Mouse (Mus musculus) adrenal gland, postnatal 36 days (tissue): ENCODE measurements around the gene Gm14137. TPM values are rescaled to one million over a fixed set of nuclear protein-coding genes. Genes with fewer than 3 reads are reported as not detected.

Source experiments
- DNase-seq, 2 experiments: peaks; one replicate each; pipeline ENCODE4 v3.0.0; 2021; ENCODE audit warnings: mixed read lengths in 1 of 2
- long read RNA-seq, 2 experiments: library from polyadenylated mRNA; stranded (forward); transcript quantifications; one replicate each; pipeline ENCODE4 v2.0.0; 2021; ENCODE audit warnings: borderline sequencing depth in 2 of 2
- total RNA-seq, 2 experiments: library from RNA; stranded (reverse); gene quantifications; 2 replicates each; pipeline ENCODE4 v1.2.3; 2021

Gene Gm14137
- total RNA-seq = under 1 TPM; 0.13 TPM
- long read RNA-seq, experiment 1 = 0 reads
- long read RNA-seq, experiment 2 = 0 reads

DNA sequence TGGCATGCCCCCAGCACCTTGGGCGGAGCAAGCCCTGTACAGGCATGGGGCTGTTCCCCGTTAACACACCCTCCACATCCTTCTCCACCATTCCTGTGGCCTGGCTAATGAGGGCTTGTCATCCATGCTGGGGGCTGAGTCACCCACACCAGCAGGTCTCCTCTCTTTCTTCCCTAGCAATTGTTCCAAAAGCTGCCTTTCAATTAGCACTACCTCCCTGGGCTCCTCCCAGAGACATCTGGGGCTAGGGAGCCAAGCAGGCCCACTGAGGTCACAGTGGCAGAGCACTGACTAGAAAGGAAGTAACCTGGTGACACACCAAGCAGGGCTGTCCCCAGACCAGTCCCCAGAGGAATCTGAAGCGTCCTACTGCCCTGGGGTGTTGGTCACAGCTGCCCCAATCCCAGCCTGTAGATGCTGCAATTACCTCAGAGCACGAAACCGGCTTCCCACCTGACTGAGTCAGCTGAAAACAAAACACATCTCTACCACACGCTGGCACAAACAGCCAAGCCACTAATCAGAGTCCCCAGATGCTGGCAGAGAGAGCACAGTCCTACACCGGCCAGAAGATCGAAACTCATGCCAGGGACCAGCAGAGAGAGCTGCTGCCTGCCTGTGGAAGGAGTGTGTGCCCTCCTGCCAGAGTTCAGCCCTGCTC is at the start of gene Gm14137:
Gene Gm14137 (plus strand): TSS at position 519 of the 661 bp plus-strand sequence.
- peak in 1 of 2 experiments; percentile 46 for DNase-seq

DNA sequence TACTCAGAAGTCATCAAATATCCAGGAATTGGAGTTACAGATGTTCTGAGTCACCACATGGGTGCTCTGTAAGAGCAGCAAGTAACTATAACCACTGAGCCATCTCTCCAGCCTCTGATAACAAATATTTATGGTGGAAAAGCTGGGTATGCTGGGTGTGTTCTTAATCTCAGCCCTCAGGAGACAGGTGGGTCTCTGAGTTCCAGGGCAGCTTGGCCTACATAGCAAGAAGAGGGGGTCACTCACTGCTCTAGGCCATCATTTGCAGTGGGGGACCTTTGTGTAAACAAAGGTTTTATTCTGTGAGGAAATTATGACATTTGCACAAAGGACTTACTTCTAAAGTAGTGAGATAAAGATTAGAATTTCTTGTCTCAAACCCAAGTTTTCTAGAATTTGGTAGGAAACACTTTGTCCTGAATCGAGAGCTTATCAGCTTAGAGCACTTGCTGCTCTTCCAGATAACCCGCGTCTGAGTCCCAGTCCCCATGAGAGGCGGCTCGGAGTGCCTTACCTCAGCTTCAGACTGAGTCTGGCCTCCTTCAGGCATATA is 37.9 kb upstream of the Gm14137 start:
- DNase-seq = no peak

DNA sequence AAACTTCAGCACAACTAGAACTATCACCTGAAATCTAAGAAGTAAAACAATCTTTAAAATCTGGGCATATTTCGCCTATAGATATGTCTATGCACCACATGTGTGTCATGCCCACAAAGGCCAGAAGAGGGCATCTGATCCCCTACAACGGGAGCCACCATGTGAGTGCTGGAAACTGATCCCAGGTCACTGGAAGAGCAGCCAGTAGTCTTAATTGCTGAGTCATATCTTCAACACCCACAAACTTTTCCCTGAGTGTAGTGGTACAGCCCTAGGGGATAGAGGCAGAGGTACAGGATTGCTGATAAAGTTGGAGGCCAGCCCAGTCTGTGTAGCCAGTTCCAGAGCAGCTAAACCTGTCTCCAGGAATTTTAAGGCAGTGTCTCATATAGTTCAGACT is 29.1 kb upstream of the Gm14137 start:
- DNase-seq = no peak

DNA sequence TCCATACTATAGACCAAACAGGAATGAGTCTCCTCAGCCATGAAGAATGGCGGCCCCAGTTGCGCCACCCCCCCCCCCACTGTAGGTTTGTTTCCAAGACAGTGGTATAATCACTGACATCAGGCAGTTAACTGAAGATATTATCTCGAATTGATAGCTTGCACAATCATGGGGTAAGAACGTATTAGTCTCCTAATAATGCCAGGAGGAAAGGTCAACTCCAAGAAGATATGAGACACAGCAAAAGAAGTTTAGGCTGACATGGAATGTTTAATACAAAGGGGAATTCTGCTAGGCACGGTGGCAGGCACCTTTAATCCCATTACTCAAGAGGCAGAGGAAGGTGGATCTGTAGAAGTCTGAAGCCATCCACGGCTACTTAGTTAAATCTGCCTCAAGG is 27.9 kb upstream of the Gm14137 start:
- DNase-seq = no peak

DNA sequence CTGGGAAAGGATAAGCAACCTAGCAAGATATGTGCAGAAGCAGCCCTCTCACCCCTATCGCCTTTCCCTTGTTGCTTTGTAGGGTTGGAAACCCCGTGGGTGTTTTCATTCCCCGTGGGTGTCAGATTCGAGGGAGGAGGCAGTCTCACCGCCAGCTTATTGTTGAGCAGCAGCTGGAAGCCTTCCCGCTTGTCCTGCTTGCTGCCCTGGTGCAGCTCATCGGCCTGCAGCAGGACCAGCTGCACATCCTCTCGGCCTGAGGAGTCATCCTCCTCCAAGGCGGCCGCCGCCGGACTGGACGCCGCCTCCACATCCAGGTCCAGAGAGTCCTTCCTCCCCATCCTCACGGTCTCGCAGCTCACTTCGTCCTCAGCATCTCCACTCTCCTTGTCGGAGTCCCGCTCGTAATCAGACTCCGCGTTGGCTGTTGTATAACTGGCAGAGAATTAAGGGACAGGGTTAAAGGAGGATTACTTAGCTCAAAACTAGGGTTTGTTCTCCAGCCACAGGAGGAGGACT is 27.1 kb upstream of the Gm14137 start:
- DNase-seq = no peak

DNA sequence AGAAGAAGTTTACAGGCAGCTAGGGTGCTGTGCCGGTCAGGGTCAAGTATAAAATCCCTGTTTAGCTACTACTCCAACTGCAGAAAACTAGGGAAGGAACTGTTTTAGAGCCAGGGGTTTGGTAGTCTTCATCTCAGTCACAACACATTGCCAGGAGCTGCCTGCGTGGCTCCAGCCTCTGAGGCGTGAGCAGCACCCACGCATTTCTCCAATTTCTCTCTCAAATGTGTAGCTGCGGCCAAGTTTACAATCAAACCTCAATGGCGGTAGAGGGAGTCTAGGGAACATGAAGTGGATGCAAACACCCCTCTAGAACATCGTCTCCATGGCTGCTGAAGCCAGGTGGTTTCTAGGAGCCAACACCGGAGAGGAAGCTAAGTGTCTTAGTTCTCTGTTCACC is 26.5 kb upstream of the Gm14137 start:
- DNase-seq = no peak

DNA sequence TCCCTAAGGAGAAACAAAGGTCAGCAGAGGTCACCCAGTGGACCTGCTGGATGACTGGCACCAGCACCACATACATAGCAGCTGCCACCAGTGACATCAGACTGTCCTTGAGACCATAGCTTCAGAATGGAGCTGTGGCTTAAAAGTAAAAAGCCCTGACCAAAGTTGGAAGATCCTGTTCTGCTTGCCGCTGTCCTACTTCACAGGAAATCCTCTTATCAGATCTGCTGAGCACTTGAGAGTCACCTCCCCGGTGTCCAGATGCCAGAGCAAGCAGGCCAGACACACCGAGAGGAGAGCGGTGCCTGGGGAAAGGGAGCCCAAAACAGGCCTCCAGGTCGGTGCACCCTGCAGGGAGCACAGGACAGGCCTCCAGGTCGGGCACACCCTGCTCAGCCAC is 22.1 kb upstream of the Gm14137 start:
- no peak for DNase-seq

DNA sequence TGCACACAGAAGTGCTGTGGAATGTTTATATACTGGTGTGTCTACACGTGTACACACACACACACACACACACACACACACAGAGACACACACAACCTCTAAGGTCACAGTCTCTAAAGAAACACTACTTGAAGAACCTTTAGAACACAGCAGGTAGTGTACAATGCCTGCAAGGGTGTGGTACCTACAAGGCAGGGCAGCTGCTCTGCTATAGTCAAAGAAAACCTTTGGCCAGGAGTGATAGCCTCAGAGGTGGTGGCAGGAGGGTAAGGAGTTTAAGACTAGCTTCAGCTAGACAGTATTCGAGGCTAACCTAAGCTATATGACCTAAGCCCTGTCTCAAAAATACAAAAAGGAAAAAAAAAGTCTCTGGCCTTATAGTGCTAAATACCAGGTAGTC is 19.6 kb upstream of the Gm14137 start:
- no peak for DNase-seq

DNA sequence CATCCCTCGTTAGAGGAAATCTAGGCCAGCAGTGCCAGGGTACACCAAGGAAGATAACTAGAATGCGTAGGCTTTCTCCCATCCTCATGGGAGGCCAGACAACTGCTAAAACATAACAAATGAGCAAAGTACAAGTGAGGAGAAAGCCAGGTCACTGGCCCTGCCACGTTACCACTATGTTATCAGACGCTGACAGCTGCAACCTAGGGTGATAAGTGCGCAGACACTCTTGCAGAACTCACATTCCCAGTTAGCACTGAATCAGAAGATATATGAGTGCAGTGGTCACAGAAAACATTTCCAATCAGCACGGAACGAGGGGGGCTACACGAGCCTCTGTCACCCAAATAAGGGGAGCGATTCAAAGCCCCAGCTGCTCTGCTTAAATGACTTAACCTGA is 18.9 kb upstream of the Gm14137 start:
- no peak for DNase-seq

DNA sequence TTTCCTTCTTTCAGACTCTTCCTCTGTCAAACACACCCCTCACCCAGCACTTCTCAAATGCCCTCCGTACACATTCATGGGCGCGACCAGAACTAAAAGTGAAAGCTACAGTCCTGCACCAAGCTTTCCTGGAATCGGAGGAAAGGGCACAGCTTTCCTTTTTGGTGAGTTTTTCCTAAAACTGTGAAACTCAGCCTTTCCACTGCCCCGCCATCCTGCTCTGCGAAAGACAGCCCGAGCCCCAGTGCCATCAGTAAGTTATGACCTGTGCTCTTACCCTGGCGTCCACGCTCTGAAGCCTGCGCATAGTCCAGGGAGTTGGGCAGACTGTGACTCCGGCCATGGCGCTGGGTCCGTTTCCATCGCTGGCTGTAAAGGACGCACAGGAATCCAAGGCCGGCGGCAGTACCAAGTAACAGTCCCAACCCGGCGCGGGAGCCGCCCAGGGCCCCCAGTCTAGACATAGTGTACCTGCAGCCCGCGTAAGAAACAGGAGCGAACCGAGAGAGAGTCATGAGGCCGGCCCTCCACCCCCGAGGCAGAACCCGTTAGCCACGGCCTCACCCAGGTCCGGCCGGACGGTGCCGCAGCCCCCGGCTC is 18.1 kb upstream of the Gm14137 start:
- DNase-seq = peak; percentile 53 to 58

DNA sequence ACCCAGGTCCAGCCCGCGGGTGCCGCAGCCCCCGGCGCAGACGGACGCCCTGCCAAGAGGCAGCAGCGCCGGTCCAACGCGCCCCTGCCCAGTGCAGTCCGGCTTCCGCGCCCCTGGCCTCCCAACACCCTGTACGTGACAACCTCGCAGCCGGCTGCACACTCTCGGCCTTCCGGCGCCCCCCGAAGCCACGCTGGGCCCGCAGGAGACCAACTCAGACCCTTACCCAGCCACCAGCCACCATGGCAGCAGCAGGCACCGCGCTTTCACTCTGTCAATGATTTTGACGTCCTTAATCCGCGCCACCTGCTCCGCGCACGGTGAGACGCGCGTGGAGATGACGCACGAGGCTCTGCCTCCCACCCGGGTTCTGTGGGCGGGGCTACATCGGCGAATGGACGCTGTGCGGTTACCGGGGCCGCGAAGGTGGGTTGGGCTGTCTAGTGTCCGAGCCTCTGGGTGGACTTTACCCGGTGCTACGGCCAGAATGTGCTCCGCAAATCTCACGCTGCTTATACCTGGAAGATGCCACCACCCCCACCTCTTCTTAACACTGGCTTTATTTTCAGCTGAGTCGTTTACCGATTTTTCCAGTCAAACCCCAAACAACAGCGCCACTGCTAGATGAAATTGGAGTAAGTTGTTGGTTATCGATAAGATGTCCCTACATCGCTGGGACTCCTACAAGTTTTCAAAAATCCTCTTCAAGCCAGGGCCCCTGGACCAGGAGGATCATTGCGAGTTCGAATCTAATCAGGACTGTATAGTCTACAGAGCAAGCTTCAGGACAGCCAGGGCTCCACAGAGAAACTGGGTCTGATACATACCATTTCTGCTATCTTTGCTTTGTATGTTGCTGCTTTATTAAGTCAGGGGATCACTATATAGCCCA is 17.4 kb upstream of the Gm14137 start, which contains the start of gene Rmdn3:
Gene Rmdn3 (minus strand): TSS at position 354 of the 892 bp plus-strand sequence.
- DNase-seq = peak; percentile 96 to 97

DNA sequence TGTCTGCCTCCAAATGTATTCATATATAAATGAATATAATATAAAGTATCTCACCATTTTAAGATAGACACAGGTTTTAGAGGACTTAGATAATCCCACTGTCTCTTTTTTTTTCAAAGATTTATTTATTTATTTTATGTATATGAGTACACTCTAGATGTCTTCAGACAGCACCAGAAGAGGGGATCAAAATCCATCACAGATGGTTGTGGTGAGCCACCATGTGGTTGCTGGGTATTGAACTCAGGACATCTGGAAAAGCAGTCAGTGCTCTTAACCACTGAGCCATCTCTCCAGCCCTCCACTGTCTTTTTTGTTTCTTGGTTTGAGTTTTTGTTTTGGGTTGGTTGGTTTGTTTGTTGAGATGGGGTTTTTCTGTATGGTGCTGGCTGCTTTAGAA is 16.5 kb upstream of the Gm14137 start:
- no peak for DNase-seq

DNA sequence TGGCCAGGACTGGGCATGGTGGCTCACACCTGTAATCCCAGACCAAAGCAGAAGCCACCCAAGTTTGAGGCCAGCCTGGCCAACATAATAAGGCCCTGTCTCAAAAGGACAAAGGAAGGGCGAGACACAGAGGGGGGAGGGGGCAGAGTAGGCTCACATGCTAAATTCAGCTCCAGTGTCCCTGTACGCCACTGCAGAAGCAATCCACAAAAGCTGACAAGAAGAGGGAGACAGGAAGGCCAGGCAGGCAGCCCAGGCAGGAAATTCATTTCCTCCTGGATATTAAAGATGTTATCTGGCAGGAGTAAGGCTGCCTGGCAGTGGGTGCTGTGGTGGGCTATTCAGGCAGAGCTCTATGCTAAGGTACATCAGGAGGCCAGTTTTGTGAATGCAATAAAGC is 13.1 kb upstream of the Gm14137 start:
- peak; percentile 39 to 63 for DNase-seq

DNA sequence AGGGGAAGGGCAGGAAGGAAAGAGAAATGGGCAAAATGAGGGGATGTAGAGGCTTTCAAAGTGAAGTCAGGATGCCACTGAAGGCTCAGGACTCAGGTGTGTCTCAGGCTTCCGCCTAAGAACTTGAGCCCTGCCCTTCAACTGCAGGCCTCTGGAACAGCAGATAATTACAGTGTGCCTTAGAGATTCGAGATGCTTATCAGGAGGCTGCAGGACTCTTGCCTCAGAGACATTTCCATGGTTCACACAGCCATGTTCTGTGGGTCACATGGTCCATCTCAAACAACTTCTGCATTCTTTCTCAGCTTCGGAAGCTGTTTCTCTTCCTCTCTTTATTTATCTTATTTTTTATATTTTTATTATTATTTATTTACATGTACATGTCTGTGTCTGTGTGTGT is 11.2 kb upstream of the Gm14137 start:
- no peak for DNase-seq

DNA sequence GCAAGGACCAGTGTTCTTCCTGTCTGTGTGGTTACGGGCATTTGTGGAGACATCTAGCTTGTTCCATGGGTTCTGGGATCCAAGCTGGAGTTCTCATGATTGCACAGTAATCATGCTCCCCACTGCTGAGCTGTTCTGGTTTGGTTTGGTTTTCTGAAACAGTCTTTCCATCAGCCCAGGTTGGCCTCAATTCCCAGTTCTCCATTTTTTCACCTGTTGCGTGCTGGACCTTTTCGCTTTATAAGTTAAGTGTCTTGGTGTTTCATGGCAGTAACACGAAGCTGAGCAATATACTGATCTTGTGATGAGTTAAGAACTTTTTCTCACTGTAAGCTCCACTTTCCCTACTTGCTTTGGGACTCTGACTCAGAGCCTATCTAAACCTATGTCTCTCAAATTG is 10.3 kb upstream of the Gm14137 start:
- DNase-seq = no peak

DNA sequence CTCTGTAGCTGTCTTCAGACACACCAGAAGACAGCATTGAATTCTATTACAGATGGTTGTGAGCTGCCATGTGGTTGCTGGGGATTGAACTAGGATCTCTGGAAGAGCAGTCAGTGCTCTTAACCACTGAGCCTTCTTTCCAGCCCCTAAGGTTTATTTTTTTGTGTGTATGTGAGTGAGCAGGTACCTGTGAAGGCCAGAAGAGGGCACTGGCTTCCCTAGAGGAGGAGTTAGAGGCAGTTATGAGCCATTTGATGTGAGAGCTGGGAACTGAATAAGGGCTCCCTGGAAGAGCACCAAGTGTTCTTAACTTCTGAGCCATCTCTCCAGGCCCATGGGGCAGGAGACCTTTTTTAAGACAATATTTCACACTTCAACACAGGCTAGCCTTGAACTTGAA is 8.9 kb upstream of the Gm14137 start:
- DNase-seq = no peak

DNA sequence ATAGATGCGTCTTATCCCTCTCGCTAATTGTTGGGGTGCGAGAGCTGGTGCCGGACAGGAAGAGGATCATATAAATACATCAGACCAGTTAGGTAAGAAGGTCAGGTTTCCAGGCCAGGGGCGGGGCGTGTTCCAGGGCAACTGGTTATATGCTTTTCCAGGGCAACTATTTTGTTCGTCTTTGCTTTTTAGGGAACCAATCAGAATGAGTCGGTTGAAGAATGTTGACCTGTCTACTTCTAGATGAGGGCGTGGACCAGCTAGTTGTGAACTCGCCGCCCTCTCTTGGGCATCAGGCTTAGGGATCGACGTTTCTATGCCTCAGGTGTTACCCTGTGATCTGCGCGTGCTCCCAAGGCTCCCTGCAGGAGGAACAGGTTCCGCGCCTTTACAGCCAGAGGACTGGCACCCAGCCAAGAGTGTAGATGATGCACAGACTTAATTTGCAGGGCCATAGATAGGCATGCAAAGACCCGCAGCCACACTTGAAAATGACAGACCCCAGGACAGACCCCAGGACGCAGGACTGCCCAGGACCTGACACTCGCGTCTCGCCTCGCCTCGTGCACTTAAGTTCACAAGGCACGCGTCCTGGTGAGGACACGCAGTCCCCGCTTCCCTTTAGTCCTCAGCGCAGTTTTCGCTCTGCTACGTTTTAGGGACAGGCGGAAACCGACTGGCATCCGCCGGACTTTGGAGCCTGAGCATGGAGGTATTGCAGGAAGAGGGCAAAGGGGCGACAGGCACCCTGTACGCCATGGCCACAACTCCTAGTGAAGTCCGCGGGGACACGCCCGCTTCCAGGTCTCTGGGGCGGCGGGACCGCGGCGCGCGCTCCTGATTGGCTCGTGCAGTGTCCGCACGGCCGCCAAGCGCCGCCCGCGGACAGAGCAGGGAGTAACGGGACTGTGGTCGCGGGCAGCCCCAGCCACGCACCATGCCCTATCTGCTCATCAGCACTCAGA is 7.1 kb upstream of the Gm14137 start, which contains the start of gene Gchfr:
Gene Gchfr (plus strand): TSS at position 873 of the 965 bp plus-strand sequence.
- DNase-seq = peak; percentile 89

DNA sequence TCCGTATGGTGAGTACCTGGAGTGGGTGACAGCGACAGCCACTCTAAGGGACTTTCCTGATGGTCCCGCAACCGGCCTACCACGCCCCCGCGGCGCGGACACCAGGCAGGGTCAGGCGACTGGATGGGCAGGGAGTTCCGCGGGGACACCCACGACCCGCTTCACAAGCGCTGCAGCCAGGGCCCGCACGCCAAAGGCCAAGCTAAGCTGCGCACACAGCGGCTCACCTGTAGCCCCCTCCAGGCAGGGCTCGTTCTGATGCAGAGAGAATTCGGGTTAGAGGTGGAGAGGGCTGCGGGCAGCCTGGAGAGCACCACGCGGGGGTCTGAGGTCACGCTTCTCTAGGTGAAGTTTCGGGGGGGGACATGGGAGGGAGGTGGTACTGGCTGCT is 6.4 kb upstream of the Gm14137 start:
- DNase-seq = no peak

DNA sequence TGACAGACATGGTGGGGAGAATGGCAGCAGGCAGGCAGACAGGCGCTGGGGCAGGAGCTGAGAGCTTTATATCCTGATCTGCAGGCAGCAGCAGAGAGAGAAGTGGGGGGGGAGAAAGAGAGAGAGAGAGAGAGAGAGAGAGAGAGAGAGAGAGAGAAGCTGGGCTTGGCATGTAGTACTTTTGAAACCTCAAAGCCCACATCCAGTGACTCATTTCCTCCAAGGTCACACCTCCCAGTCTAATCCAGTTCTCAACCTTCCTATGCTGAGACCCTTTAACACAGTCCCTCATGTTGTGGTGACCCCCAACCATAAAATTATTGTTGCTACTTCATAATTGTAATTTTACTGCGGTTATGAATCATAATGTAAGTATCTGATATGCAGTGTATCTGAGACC is 4.0 kb upstream of the Gm14137 start:
- no peak for DNase-seq

DNA sequence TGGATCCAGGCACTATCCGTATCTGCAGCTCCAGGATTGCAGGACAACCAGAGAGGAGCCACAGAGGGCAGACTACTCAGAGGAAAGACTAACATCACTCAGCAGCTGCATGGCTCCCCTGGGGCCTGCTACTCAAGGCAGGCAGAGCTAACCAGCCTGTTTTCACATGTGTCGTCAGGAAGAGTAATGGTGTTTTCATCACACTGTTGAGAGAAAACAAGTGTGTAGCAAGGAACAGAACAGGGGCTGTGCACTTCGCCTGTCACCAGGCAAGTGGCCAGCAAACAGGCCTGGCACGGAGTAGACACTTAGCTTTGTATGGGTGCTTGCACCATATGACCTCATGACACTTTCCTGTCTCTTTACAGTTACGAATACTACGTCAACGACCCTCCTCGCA is 2.7 kb upstream of the Gm14137 start:
- no peak for DNase-seq

DNA sequence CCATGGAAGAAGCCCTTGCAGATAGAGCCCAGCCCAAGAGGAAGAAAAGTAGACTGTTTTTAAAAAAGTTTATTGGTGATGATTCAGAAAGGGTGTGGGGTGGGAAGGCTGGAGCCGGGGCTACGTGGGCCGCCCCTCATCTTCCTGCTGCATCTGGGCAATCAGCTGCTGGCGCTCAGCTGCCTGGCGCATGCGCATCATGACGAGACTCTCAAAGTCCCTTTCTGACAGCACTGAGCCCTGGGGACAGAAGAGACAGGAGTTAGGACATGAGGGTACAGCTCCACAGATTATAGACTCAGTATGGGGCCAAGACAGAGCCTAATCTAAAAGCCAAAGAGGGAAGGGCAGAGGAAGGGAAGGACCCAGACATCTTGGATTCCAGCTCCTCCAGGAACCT is 1.9 kb upstream of the Gm14137 start:
- DNase-seq = no peak
